Mouse (Mus musculus) forebrain, embryonic 16.5 days (tissue): ENCODE results near the gene Elk3. TPM values are rescaled to one million over a fixed set of nuclear protein-coding genes. Genes with fewer than 3 reads are reported as not detected.
A peak's percentile ranks its signal among the peaks of the same experiment; 100 is the strongest.

Experiments used
- ATAC-seq: fragments of 200-750 bp; cut with Nextera tagmentation; 2 replicates; pipeline ENCODE4 v1.8.0; 2017; ENCODE audit warnings: mild to moderate bottlenecking, moderate library complexity
- H3K27ac ChIP-seq: fragments of 300-500 bp; sonication (generic); 2 replicates; pipeline ENCODE4 v1.5.1; 2014; ENCODE audit warnings: low read length, control low read depth
- H3K27me3 ChIP-seq: fragments of 300-500 bp; sonication (generic); replicated peaks from 2 replicates; pipeline ENCODE4 v1.6.1; 2014; ENCODE audit warnings: low read length; ENCODE audit not compliant: control insufficient read depth, insufficient read depth
- H3K36me3 ChIP-seq: fragments of 300-500 bp; sonication (generic); 2 replicates; pipeline ENCODE4 v1.6.1; 2014; ENCODE audit not compliant: control insufficient read depth, insufficient read depth
- H3K4me1 ChIP-seq: fragments of 300-500 bp; sonication (generic); replicated peaks from 2 replicates; pipeline ENCODE4 v1.6.1; 2014; ENCODE audit warnings: low read length; ENCODE audit not compliant: control insufficient read depth, insufficient read depth
- H3K4me2 ChIP-seq: fragments of 300-500 bp; sonication (generic); 2 replicates; pipeline ENCODE4 v1.6.1; 2014; ENCODE audit warnings: mild to moderate bottlenecking, low read length, control low read depth
- H3K4me3 ChIP-seq: fragments of 300-500 bp; sonication (generic); replicated peaks from 2 replicates; pipeline ENCODE4 v1.5.1; 2014; ENCODE audit warnings: mild to moderate bottlenecking, low read length, control low read depth
- H3K9ac ChIP-seq: fragments of 300-500 bp; sonication (generic); replicated peaks from 2 replicates; pipeline ENCODE4 v1.6.1; 2014; ENCODE audit warnings: low read depth, low read length, control low read depth
- H3K9me3 ChIP-seq: fragments of 300-500 bp; sonication (generic); 2 replicates; pipeline ENCODE4 v1.6.1; 2016; ENCODE audit warnings: low read length; ENCODE audit not compliant: control insufficient read depth
- WGBS: fragments of 180-500 bp; shearing (Covaris S2); extraction: QIAGEN DNeasy Blood & Tissue Kit; methylation state at CpG from one replicate; pipeline ENCODE4 v1.1.7; 2014; 5-methylcytosine and 5-hydroxymethylcytosine counted together
- polyA plus RNA-seq: library from polyadenylated mRNA; unstranded; fragments of >200 nt; fragmentation: Nextera tagmentation; extraction: Ambion mirVana; gene quantifications from 2 replicates; pipeline ENCODE4 v1.2.1, GENCODE M21; 2015

Gene Elk3
- polyA plus RNA-seq, 1 experiment from 2014 or later, result 6.6 TPM

DNA sequence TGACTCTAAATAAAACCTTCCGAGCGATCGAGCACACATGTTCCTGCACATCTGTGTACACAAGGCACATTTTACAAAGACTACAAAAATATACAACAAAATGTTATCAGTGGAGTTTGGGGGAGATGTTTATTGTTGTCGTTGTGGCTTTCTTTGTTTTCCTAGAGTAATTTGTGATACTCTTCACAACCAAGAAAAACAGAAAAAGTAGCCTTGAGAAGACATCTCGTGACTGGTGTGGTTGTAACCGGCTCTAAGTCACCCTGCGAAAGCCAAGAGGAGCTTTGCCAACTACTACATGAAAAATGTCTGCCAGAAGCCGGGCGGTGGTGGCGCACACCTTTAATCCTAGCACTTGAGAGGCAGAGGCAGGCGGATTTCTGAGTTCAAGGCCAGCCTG is 4.6 kb downstream of the Elk3 start:
- ATAC-seq, result no peak
- H3K9ac ChIP-seq, result no peak overlapping the region
- WGBS, result 93% methylated on average over 11 of the region's 11 CpGs
- H3K4me2 ChIP-seq, result no peak overlapping the region
- peaks cover 20% of the 10 kb centered on the region for H3K4me1 ChIP-seq
- no peaks in the 10 kb centered on the region for H3K9me3 ChIP-seq
- no peak overlapping the region for H3K27ac ChIP-seq
- H3K36me3 ChIP-seq, result no peaks in the 10 kb centered on the region
- H3K27me3 ChIP-seq, result peaks cover 4% of the 10 kb centered on the region; the same call in 1 of the 2 replicates
- no peak overlapping the region for H3K4me3 ChIP-seq

DNA sequence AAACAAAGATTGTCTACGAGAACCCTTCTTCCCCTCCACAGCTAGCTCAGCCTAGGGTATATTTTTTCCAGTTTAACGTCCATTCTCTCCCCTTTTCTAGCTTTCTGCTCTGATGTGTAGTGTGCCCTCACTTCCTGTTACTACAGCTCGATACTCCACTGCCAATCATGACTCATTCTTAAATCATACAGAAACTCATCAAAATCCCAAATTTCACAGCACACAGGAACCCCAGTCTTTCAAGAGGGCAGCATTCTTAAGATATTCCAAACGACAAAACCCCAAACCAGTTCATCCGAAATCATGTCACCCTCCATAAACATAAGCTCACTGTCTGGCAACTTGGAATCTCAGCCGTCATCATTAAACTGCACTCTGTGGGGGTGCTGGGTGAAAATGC is 5.0 kb downstream of the Elk3 start:
- no peaks in the 10 kb centered on the region for H3K36me3 ChIP-seq
- 70% methylated on average over 6 of the region's 6 CpGs for WGBS
- H3K4me3 ChIP-seq, result no peak overlapping the region
- no peak overlapping the region for H3K9ac ChIP-seq
- no peak for ATAC-seq
- H3K9me3 ChIP-seq, result no peaks in the 10 kb centered on the region
- H3K4me2 ChIP-seq, result no peak overlapping the region
- peaks cover 16% of the 10 kb centered on the region for H3K4me1 ChIP-seq
- H3K27ac ChIP-seq, result no peak overlapping the region
- 0 out of 2 replicates have a peak, but pooled peaks cover 2% of the 10 kb centered on the region for H3K27me3 ChIP-seq

DNA sequence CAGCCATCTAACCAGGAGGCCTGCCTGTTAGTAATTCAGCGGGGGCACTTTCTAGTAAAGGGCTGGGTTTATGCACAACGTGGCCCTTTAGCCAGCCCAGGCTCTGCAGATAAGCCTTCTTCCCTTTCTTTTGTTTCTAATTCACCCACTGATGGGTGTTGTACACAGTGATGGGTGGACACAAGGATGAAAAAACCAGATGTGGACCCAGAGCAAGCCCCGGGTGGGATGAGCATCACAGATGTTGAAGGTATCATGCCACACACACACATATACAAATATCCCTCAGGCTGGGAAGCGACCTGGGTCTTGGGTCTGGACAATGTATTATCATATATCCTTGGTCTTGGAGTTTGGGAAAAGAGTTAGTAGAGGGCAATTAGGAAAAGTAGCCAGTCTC is 7.7 kb downstream of the Elk3 start:
- H3K27ac ChIP-seq, result no peak overlapping the region
- H3K36me3 ChIP-seq, result no peaks in the 10 kb centered on the region
- WGBS, result 78% methylated on average over 4 of the region's 4 CpGs
- no peak for ATAC-seq
- H3K4me2 ChIP-seq, result no peak overlapping the region
- no peaks in the 10 kb centered on the region for H3K27me3 ChIP-seq
- H3K9ac ChIP-seq, result no peak overlapping the region
- no peaks in the 10 kb centered on the region for H3K4me1 ChIP-seq
- H3K4me3 ChIP-seq, result no peak overlapping the region
- no peaks in the 10 kb centered on the region for H3K9me3 ChIP-seq

DNA sequence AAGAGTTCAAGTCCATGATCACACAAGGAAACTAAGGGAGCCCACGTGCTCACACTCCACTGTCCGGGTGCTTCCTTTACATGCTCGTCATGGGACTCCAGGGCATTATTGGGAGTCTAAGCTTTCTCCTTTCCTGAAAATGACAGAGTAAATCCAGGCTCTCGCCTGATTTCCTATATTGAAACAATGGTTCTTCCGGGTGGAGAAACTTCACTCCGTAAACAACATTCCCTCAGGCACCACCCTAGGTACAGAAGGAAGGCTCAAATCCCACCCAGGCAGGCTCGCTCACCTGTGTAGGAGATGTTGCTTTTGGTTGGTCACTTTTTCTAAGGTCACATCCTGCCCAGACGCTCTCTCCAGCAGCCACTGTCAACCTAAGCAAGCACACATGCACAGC is 9.1 kb downstream of the Elk3 start:
- no peak overlapping the region for H3K4me2 ChIP-seq
- H3K4me3 ChIP-seq, result no peak overlapping the region
- H3K27me3 ChIP-seq, result no peaks in the 10 kb centered on the region
- no peak overlapping the region for H3K27ac ChIP-seq
- ATAC-seq, result no peak
- H3K4me1 ChIP-seq, result no peaks in the 10 kb centered on the region; the same call in 1 of the 2 replicates
- no peaks in the 10 kb centered on the region for H3K9me3 ChIP-seq
- no peak overlapping the region for H3K9ac ChIP-seq
- 81% methylated on average over 8 of the region's 8 CpGs for WGBS
- no peaks in the 10 kb centered on the region for H3K36me3 ChIP-seq

DNA sequence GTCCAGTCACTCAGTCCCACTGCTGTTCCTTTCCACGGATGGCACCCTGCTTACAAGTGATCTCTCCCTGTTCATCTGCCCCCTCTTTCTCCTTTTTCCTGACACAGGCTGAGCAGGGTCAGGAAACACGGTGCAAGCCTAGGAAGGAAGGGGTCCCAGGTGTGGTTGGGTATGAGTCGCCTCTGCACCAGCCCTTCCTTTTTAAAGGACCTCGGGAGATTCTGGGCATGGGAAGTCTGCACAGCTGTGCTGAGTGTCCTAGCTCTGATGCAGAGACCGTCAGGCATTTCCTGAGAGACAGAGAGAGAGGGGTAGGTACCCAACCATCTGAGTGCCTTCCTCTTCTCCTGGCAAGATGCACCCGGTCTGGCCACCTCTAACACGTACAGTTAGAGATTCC is 12.7 kb downstream of the Elk3 start:
- H3K27me3 ChIP-seq, result no peaks in the 10 kb centered on the region
- H3K4me2 ChIP-seq, result no peak overlapping the region
- no peaks in the 10 kb centered on the region for H3K36me3 ChIP-seq
- no peak overlapping the region for H3K27ac ChIP-seq
- 67% methylated on average over 7 of the region's 7 CpGs for WGBS
- peaks cover 7% of the 10 kb centered on the region for H3K4me1 ChIP-seq
- no peak for ATAC-seq
- H3K9me3 ChIP-seq, result no peaks in the 10 kb centered on the region
- H3K9ac ChIP-seq, result no peak overlapping the region
- no peak overlapping the region for H3K4me3 ChIP-seq

DNA sequence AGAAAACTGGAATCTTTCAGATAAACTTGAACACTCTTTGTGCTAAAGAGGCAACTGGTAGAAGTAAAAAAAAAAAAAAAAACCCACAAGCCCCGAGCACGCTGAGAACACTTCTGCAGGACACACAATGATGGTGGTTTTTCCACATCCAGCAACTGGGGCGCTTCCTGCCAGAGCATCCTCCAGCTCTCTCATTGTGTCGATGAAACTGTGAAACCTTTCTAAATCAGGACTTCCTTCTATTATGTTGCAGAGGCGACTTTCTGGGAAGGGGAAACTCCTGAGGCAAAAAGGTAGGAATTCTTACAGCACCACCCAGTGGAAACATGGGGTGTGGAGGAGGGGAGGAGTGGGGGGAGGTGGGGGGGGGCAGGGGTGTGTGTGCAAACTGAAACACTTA is 13.2 kb downstream of the Elk3 start:
- H3K9ac ChIP-seq, result no peak overlapping the region
- H3K27ac ChIP-seq, result no peak overlapping the region
- H3K4me3 ChIP-seq, result no peak overlapping the region
- H3K4me1 ChIP-seq, result peaks cover 7% of the 10 kb centered on the region
- WGBS, result 31% methylated on average over 5 of the region's 5 CpGs
- no peaks in the 10 kb centered on the region for H3K9me3 ChIP-seq
- no peak overlapping the region for H3K4me2 ChIP-seq
- H3K27me3 ChIP-seq, result no peaks in the 10 kb centered on the region
- no peaks in the 10 kb centered on the region for H3K36me3 ChIP-seq
- ATAC-seq, result no peak

DNA sequence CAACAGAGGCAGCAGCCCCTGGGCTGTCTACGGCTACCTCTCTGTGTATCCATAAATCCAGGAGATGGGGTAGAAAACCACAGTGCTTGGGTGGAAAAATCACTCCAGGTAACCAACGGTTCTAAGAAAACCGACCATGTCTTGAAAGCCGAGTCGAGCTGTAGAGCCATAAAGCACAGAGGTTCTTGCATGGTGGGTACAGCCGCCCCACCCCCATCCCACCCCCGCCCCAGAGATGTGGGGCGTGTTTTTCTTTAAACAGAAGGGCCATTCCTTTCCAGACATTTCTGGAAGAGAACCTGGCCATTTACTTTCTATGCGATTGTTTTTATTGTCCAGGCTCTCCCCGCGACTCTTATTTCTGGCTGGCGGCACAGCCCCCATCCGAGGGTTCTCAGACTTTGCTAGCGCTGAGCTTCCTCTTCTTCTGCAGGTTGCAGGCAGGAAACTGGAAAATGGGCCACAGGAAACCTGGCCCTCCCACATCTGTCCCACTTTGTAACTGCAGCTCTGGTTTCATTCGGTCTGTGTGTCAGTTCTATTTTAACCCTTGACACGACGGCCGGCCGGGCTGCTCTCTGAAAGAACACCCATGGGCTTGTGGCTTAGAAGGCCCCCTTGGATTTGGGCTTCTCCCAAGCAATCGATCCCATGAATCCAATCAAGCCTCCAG is 16.3 kb downstream of the Elk3 start:
- H3K27ac ChIP-seq, result no peak overlapping the region
- no peak for ATAC-seq

DNA sequence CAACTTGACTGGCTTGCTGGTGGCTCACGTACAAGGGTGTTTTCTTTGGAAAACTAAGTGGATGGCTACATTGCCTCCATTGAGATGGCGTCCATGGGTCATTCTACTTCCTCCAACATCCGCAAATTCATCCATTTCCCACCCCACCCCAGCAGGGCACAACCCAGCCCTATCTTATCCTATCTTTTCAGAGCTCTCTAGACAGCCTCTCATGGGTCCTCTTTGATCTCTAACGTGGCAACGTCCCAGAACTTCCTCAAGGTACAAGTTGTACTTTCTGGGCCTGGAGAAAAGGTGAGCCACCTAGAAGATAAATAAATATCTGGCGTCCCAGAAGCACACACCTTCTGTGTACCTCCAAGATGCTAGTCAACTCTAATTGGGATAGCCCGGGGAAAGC is 17.3 kb downstream of the Elk3 start:
- no peak overlapping the region for H3K27ac ChIP-seq
- ATAC-seq, result no peak
- H3K4me3 ChIP-seq, result no peak overlapping the region
- WGBS, result 81% methylated on average over 7 of the region's 7 CpGs
- H3K9ac ChIP-seq, result no peak overlapping the region
- no peak overlapping the region for H3K4me2 ChIP-seq
- H3K9me3 ChIP-seq, result no peaks in the 10 kb centered on the region
- H3K27me3 ChIP-seq, result no peaks in the 10 kb centered on the region
- H3K4me1 ChIP-seq, result peaks cover 25% of the 10 kb centered on the region
- H3K36me3 ChIP-seq, result no peaks in the 10 kb centered on the region

More for the DNA sequence above, 16.3 kb downstream of the Elk3 start:
- Histone ChIP-seq H3K9ac (no peak overlapping the region), H3K9me3 (no peaks in the 10 kb centered on the region), H3K4me2 (no peak overlapping the region), H3K4me1 (peaks cover 16% of the 10 kb centered on the region), H3K36me3 (no peaks in the 10 kb centered on the region), H3K4me3 (no peak overlapping the region), H3K27me3 (no peaks in the 10 kb centered on the region)
- WGBS, result 70% methylated on average over 20 of the region's 20 CpGs

DNA sequence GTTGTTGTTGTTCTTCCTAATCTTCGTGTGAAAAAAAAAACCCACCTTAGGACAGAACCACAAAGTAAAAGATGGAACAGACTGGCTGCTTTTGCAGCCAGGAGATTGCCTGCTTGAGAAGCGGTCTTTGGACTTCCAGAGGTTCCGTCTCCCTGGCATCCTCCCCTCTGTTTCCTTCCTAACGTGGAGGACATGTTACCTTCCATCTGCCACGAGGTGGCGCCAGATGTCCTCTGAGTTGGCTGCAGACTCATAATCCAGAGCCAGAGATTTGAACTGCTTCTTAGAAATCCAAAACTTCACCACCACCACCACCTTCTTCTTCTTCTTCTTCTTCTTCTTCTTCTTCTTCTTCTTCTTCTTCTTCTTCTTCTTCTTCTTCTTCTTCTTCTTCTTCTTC is 19.1 kb downstream of the Elk3 start:
- Histone ChIP-seq H3K9me3 (0 out of 2 replicates have a peak, but pooled peaks cover 3% of the 10 kb centered on the region), H3K9ac (no peak overlapping the region), H3K4me2 (no peak overlapping the region), H3K36me3 (no peaks in the 10 kb centered on the region), H3K27me3 (no peaks in the 10 kb centered on the region), H3K4me3 (no peak overlapping the region), H3K4me1 (peaks cover 30% of the 10 kb centered on the region), H3K27ac (no peak overlapping the region)
- 2% methylated on average over 6 of the region's 6 CpGs for WGBS
- ATAC-seq, result 0 out of 2 replicates have a peak, but pooled peaks have one; percentile 26

DNA sequence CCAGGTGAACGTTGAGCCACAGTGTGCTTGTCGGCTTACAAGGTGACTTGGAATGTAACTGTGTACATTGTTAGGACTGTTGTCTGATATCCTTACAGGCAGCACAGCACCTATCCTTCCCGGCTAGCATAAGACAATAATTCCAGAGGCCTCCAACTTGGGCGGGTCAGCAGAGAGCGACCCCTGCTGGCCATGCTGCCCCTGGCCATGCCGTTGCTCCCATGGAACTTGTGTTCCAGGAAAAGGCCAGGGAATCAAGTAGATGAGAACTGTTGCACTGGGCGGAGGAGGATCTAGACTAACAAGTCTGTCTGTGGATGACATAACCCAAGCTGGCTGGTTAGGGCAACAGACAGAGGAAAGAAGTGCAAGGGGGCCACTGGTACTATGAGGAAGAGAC is 19.6 kb downstream of the Elk3 start:
- Histone ChIP-seq H3K9ac (no peak overlapping the region), H3K27ac (no peak overlapping the region), H3K4me2 (no peak overlapping the region), H3K36me3 (no peaks in the 10 kb centered on the region), H3K4me3 (no peak overlapping the region), H3K27me3 (no peaks in the 10 kb centered on the region), H3K4me1 (peaks cover 30% of the 10 kb centered on the region), H3K9me3 (0 out of 2 replicates have a peak, but pooled peaks cover 3% of the 10 kb centered on the region)
- 31% methylated on average over 7 of the region's 7 CpGs for WGBS
- no peak for ATAC-seq
